Mouse (Mus musculus): ENCODE results near the gene Cdrt4.

Cdrt4 gene

GRCm38 (mm10) chr11:63035420-63036211 lies 84.6 kb downstream of the Cdrt4 start:
- DNase-seq (ENCODE audit: low spot score in 2 of 2) = no peak

- DNase-seq (ENCODE audit: low spot score in 2 of 2) = no peak
Measured at GRCm38 (mm10) chr11:63040002-63040661, 89.1 kb downstream of the Cdrt4 start.
